Mouse (Mus musculus) spleen, postnatal 10 days (tissue): Measurements from ENCODE around the gene Dennd4a.

Experiments used
- DNase-seq, 2 experiments: peaks; one replicate each; pipeline ENCODE4 v3.0.0; 2021 to 2022; ENCODE audit warnings: low spot score in 2 of 2

The Dennd4a gene

GRCm38 (mm10) chr9:64957276-64957675, 146.1 kb downstream of the Dennd4a start:
- no peak for DNase-seq

- peak; percentile 97 to 99 for DNase-seq
Measured at GRCm38 (mm10) chr9:64960117-64960977, 149.2 kb downstream of the Dennd4a start, which contains the start of gene Ints14. Gene Ints14, plus strand, starts transcription at chr9:64960905.

- no peak for DNase-seq
Measured at GRCm38 (mm10) chr9:64960978-64961320, 149.8 kb downstream of the Dennd4a start.
